Mouse (Mus musculus) lung, postnatal 0 days (tissue): ENCODE results near the gene Arid5b.

Source experiments
- CTCF ChIP-seq: IDR thresholded peaks from 2 replicates; pipeline ENCODE4 v1.5.1; 2016; ENCODE audit warnings: antibody characterized with exemption, mild to moderate bottlenecking
- EP300 ChIP-seq: IDR thresholded peaks from 2 replicates; pipeline ENCODE4 v1.6.1; 2016; ENCODE audit warnings: antibody characterized with exemption, mild to moderate bottlenecking, control low read depth

GRCm38 (mm10) chr10:68276350-68276975 is 2.1 kb downstream of the Arid5b start:
- TF ChIP-seq CTCF, result no peak
- no peak for TF ChIP-seq EP300
